Mouse (Mus musculus) liver, postnatal 0 days (tissue): ENCODE measurements around the gene Gzma. TPM values are rescaled to one million over a fixed set of nuclear protein-coding genes. Genes with fewer than 3 reads are reported as not detected.

ENCODE experiments used
- ATAC-seq: fragments of 200-750 bp; cut with Nextera tagmentation; 2 replicates; pipeline ENCODE4 v1.8.0; 2017; ENCODE audit warnings: mild to moderate bottlenecking, moderate library complexity
- DNase-seq: peaks from one replicate; pipeline ENCODE4 v3.0.0-alpha.2; 2016
- H3K27ac ChIP-seq: fragments of 300-500 bp; sonication (generic); 2 replicates; pipeline ENCODE4 v1.5.1; 2014; ENCODE audit warnings: antibody characterized with exemption, moderate library complexity, mild to moderate bottlenecking, low read depth
- H3K27me3 ChIP-seq: fragments of 300-500 bp; sonication (generic); 2 replicates; pipeline ENCODE4 v1.6.1; 2014; ENCODE audit warnings: low read length, control low read depth, mixed read lengths; ENCODE audit not compliant: insufficient read depth
- H3K36me3 ChIP-seq: fragments of 300-500 bp; sonication (generic); replicated peaks from 2 replicates; pipeline ENCODE4 v1.6.1; 2014; ENCODE audit warnings: mild to moderate bottlenecking, control low read depth, low read length, moderate library complexity, mixed read lengths; ENCODE audit not compliant: insufficient read depth
- H3K4me1 ChIP-seq: fragments of 300-500 bp; sonication (generic); 2 replicates; pipeline ENCODE4 v1.6.1; 2014; ENCODE audit warnings: antibody characterized with exemption, mild to moderate bottlenecking, control low read depth; ENCODE audit not compliant: insufficient read depth
- H3K4me2 ChIP-seq: fragments of 300-500 bp; sonication (generic); 2 replicates; pipeline ENCODE4 v1.6.1; 2014; ENCODE audit warnings: low read depth, mild to moderate bottlenecking, low read length, moderate library complexity, mixed read lengths
- H3K4me3 ChIP-seq: fragments of 300-500 bp; sonication (generic); 2 replicates; pipeline ENCODE4 v1.5.1; 2014; ENCODE audit warnings: low read depth, low read length
- H3K9ac ChIP-seq: fragments of 300-500 bp; sonication (generic); replicated peaks from 2 replicates; pipeline ENCODE4 v1.6.1; 2014; ENCODE audit warnings: mild to moderate bottlenecking, moderate library complexity
- H3K9me3 ChIP-seq: fragments of 300-500 bp; sonication (generic); 2 replicates; pipeline ENCODE4 v1.6.1; 2016; ENCODE audit warnings: mild to moderate bottlenecking, control low read depth, low read length, mixed read lengths
- CTCF ChIP-seq: sonication (generic); IDR thresholded peaks from 2 replicates; pipeline ENCODE4 v1.5.1; 2016; ENCODE audit warnings: antibody characterized with exemption, low read depth
- EP300 ChIP-seq: IDR thresholded peaks from 2 replicates; pipeline ENCODE4 v1.6.1; 2016; ENCODE audit warnings: antibody characterized with exemption, low read depth, mild to moderate bottlenecking
- WGBS: fragments of 180-500 bp; shearing (Covaris S2); extraction: QIAGEN DNeasy Blood & Tissue Kit; methylation state at CpG from one replicate; pipeline ENCODE4 v1.1.7; 2014; ENCODE audit not compliant: insufficient replicate concordance; 5-methylcytosine and 5-hydroxymethylcytosine counted together
- polyA plus RNA-seq: library from polyadenylated mRNA; unstranded; fragments of >200 nt; fragmentation: Nextera tagmentation; extraction: Ambion mirVana; gene quantifications from 2 replicates; pipeline ENCODE4 v1.2.1, GENCODE M21; 2015

Gene Gzma
- polyA plus RNA-seq, 1 experiment from 2014 or later = 37.9 TPM

GRCm38 (mm10) chr13:113104759-113105158 lies 4.0 kb upstream of the Gzma start:
- Histone ChIP-seq H3K27me3 (no peaks in the 10 kb centered on the region), H3K4me3 (no peak overlapping the region), H3K9me3 (no peaks in the 10 kb centered on the region), H3K27ac (no peak overlapping the region), H3K36me3 (no peaks in the 10 kb centered on the region), H3K4me2 (no peak overlapping the region), H3K4me1 (no peaks in the 10 kb centered on the region), H3K9ac (no peak overlapping the region)
- TF ChIP-seq CTCF (no peak), EP300 (no peak)
- ATAC-seq (no peak), DNase-seq (no peak)
- 76% methylated on average over 10 of the region's 10 CpGs for WGBS

GRCm38 (mm10) chr13:113101804-113102203 lies 1.0 kb upstream of the Gzma start:
- no peak overlapping the region for H3K9ac ChIP-seq
- H3K36me3 ChIP-seq = no peaks in the 10 kb centered on the region
- no peak overlapping the region for H3K4me3 ChIP-seq
- 48% methylated on average over 10 of the region's 10 CpGs for WGBS
- ATAC-seq = no peak
- no peaks in the 10 kb centered on the region for H3K4me1 ChIP-seq
- TF ChIP-seq CTCF (no peak), EP300 (no peak)
- no peak for DNase-seq
- H3K4me2 ChIP-seq = no peak overlapping the region
- H3K9me3 ChIP-seq = no peaks in the 10 kb centered on the region
- no peaks in the 10 kb centered on the region for H3K27me3 ChIP-seq
- H3K27ac ChIP-seq = no peak overlapping the region

- H3K4me2 ChIP-seq = no peak overlapping the region
- H3K4me3 ChIP-seq = no peak overlapping the region
- ATAC-seq (no peak), DNase-seq (no peak)
- TF ChIP-seq CTCF (no peak), EP300 (no peak)
- 78% methylated on average over 2 of the region's 2 CpGs for whole genome bisulfite sequencing
- no peaks in the 10 kb centered on the region for H3K36me3 ChIP-seq
- no peaks in the 10 kb centered on the region for H3K27me3 ChIP-seq
- H3K4me1 ChIP-seq = no peaks in the 10 kb centered on the region
- no peaks in the 10 kb centered on the region for H3K9me3 ChIP-seq
- no peak overlapping the region for H3K9ac ChIP-seq
- H3K27ac ChIP-seq = no peak overlapping the region
Measured at GRCm38 (mm10) chr13:113098406-113098805, 2.4 kb downstream of the Gzma start.

- ATAC-seq = no peak
- no peak overlapping the region for H3K9ac ChIP-seq
Measured at GRCm38 (mm10) chr13:113097011-113097410, 3.8 kb downstream of the Gzma start.

GRCm38 (mm10) chr13:113094618-113095017 lies 6.2 kb downstream of the Gzma start:
- no peak overlapping the region for H3K4me2 ChIP-seq
- WGBS = 77% methylated on average over 1 of the region's 1 CpGs
- H3K9ac ChIP-seq = no peak overlapping the region
- no peak for DNase-seq
- no peaks in the 10 kb centered on the region for H3K27me3 ChIP-seq
- no peaks in the 10 kb centered on the region for H3K9me3 ChIP-seq
- no peak overlapping the region for H3K27ac ChIP-seq
- ATAC-seq = no peak
- H3K4me3 ChIP-seq = no peak overlapping the region
- H3K4me1 ChIP-seq = no peaks in the 10 kb centered on the region
- no peak for TF ChIP-seq EP300
- no peak for TF ChIP-seq CTCF
- H3K36me3 ChIP-seq = no peaks in the 10 kb centered on the region

More at GRCm38 (mm10) chr13:113097011-113097410, 3.8 kb downstream of the Gzma start:
- no peak for DNase-seq
- Histone ChIP-seq H3K4me3 (no peak overlapping the region), H3K9me3 (no peaks in the 10 kb centered on the region), H3K36me3 (no peaks in the 10 kb centered on the region), H3K27me3 (no peaks in the 10 kb centered on the region), H3K4me2 (no peak overlapping the region), H3K4me1 (no peaks in the 10 kb centered on the region), H3K27ac (no peak overlapping the region)
- 67% methylated on average over 3 of the region's 3 CpGs for WGBS
- no peak for TF ChIP-seq EP300

GRCm38 (mm10) chr13:113090489-113090888 lies 10.3 kb downstream of the Gzma start:
- Histone ChIP-seq H3K9ac (no peak overlapping the region), H3K27ac (no peak overlapping the region), H3K4me1 (no peaks in the 10 kb centered on the region), H3K9me3 (no peaks in the 10 kb centered on the region), H3K4me3 (no peak overlapping the region), H3K36me3 (no peaks in the 10 kb centered on the region), H3K27me3 (no peaks in the 10 kb centered on the region), H3K4me2 (no peak overlapping the region)
- no peak for TF ChIP-seq CTCF
- no peak for TF ChIP-seq EP300
- DNase-seq (no peak), ATAC-seq (no peak)
- WGBS = 70% methylated on average over 8 of the region's 8 CpGs
